Mouse (Mus musculus) NIH3T3 (cell line): ENCODE results near the gene Nectin1.

Experiments
- DNase-seq: peaks from one replicate; pipeline ENCODE4 v3.0.0-alpha.2; 2012; ENCODE audit warnings: low read depth

Nectin1 gene

DNA sequence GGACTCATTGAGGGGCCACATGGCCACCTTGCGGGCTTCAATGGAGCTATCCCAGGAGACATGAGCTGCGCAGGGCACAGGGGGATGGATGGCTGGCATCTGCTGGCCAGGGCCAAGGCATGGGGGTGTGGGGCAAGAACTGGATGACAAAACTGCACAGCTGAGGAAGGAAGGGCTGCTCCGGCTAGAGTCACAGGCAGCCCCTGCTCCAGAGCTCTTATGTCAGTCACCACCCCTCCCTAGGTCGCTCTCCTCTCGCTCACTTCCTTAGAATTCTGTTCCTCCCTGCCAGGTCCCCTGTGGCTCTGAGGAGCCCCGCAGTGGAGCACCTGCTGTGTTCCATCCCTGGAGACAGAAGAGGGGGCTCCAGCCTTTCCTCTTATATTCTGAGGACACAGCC, 63.8 kb downstream of the Nectin1 start:
- DNase-seq: no peak

DNA sequence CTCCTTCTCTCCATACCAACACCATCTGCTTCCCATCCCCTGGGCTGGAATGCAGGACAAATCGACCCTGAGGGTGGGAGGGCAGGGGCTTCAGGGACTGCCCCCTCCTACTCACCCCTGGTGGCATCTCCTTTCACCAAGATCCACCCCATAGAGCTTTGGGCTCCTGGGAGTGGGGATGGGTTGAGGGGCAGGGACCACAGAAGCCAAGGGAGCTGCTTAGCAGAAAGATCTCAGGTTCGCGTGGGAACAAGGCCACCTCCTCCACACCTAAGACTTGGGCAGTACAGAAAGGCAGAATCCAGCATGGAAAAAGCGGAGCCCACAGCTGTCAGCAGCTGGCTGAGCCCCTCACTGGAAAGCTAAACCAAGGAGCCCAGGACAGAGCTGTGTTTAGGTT, 64.3 kb downstream of the Nectin1 start:
- no peak for DNase-seq

DNA sequence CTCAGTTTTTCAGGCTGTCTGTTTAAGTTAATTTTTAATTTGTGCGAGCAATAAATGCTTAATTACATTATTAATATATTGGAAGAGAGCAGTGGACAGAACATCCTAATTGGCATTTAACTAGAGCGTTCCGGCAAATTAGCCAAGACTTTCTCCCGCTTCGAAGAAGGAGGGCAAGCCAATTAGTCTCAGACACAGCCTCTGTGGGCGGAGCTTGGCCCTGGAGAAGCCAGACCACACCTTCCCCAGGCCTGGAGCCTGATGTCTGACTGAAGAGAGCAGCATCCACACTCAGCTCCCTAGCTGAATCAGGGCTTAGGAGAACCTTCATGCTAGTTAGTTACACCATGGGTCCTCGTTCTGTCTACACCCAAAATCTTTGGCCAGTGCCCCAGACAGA, 64.8 kb downstream of the Nectin1 start:
- no peak for DNase-seq

DNA sequence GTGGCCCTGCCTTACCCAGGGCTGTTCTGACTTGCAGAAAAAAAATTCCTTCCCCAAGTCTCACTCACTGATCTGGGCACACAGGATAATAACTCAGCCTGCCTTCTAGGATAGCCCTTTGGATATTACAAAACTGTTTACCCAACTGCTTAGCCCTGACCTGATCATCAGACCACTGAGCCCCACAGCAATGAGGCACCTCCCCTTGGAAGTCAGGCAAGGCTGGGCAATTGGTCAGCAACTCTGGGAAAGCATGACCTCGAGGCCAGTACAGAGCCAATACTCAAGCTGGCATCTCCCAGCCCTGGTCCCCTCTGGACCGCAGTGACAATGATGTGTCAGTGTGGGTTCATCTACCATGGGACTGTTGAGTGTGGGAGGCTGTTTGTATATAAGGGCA, 69.4 kb downstream of the Nectin1 start:
- DNase-seq: no peak

DNA sequence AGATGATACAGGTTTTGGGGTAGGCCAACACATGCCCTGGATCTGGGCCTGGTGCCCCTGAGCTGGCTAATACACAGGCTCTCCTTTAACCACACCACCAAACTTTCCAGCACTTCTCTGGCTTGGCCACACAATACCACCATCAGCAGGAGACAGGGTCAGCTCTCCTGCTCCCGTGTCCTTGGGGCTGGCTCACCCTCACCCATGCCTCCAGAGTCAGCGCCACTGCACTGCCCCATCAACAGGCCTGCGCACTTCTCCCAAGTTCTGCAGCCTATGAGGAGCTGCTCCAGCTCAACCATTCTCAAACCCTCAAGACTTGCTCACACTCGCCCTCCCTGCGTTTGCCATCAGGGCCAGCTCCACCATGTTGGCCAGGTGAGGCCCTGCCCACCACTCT, 78.4 kb downstream of the Nectin1 start:
- no peak for DNase-seq

DNA sequence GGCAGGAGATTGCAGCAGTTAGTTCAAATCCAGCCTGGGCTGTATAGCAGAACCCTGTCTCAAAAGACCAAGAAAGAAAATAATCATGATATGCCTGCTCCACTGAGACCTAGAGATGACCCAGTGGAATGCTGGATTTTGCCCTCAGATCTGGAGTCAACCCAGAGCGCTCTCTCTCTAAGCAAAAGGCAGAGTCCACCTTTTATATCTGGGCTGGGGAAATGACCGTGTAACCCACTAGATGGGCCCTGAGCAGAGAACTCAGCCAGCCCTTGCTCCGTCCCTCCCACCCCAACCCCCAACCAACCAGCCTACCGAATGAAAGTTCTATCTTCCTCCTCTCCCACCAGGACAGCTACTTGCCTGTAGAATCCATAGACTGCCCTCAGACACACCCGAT, 81.4 kb downstream of the Nectin1 start:
- DNase-seq: no peak

DNA sequence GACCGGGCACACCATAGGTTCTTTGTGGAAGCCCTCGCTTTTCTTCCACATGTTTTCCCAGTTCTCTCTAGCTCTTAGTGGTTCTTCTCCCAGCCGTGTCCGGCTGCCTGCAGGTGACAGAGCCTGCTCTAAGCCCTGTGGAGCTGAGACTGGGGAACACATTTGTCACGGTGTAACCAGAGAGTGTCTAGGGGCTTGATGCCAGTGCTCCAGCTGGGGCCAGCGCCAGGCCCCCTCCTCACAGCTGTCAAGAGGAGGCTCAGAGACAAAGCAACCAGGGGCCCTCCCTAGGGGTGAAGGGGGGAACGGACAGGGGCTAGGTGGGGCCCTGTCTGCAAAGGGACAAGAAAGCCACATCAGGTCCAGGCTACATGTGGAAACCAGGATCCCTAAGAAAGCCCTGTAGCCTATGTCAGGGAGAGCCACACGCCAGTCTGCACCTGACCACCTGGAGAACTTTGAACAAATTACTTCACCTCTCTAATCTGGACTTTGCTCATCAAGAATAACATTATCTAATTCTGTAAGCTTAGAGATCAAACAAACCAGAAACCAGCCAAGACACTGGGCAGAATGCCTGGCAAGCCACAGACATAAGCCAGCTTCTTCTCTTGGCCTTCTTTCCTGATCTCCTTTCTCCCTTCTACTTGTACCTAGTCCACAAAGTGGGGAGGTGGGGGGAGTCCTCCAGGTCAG, 82.9 kb downstream of the Nectin1 start:
- DNase-seq: no peak

DNA sequence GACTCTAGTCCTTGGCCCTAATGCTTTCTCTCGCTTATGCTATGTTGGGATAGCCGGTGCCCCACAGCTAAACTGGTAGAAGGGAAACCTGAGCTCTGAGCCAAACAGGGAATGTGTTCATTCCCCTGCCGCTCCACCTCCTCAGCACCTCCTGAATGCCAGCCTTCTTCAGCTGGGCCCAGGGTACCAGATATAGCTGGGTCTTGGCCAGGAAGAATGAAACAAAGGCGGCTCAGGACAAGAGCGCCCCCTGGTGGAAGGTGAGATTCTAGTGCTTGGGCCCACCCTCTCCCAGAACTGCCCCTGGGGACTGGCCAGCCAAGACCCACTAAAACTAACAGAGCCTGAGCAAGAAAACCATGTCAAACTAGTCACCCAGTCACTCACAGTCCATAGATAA, 83.8 kb downstream of the Nectin1 start:
- peak; percentile 70 for DNase-seq

DNA sequence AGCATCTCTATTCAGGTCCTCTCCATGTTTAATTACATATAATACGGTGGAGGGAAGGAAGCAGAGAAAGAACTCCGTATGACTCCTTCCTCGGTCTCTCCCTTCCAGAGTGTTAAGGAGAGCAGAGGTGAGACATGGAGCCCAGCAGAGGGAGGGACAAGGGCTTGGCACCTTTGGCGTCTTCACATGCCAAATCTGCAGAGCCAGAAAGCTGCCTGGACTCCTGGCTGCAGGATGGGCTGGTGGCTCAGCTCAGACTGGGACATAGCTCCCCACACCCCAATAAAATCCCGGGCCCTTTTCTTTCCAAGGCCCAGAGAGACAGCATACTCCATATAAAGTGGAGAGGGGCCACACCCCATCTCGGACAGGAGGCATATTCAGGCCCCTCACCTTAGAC, 85.2 kb downstream of the Nectin1 start:
- no peak for DNase-seq

DNA sequence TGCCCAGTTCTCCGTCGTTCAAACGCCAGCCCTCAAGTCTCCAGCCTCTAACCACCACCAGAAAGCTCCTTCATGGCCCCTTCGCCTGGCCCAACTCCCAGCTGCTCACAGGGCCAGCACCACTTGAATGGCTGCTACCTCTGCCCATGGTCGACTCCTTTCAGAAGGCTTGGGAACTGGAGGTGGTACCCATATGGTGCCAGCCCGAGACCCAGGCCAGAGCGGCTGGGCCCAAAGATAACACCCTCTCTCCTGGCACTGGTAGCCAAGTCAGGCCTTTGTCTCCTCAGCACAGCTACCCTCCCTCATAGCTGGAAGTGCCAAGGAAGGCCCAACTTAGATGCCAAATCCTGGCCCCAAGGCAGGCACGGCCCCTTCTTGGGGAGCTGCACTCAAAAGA, 89.4 kb downstream of the Nectin1 start:
- no peak for DNase-seq

DNA sequence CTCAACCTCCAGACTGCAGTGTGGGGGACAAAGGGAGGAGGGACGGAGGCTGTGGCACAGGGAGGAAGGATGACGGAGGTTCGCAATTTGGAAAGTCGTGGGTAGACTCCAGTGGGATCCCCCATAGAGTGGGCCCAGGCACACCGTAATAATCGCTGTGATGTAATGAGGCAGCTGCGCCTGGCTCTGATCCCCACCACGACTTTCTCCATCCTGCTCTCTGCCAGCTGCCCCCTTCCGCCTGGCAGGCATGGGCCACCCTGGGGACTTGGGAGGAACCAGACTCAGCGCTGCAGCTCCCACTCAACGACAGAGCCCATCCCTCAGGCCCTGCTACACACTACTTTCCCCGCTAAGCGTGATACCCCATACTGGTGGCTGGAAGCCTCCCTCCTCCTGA, 90.5 kb downstream of the Nectin1 start:
- DNase-seq: no peak

DNA sequence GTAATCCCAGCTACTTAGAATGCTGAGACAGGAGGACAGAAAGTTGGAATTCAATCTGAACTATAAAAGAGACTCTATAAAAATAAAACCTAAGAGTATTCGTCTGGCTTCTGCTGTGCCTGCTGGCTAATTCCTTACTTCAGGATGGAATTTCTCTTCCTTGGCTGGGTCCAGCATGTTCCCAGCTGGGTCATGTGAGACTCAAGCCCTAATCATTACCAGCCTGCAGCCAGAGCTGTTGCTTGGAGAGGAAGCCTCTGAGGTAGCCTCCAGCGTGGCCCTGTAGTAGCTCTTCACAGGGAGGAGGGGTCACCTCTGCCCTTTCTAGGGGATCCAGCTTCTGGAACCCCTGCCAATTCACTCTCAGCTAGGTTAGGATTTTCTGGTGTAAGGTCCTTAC, 94.8 kb downstream of the Nectin1 start:
- DNase-seq: peak; percentile 62

DNA sequence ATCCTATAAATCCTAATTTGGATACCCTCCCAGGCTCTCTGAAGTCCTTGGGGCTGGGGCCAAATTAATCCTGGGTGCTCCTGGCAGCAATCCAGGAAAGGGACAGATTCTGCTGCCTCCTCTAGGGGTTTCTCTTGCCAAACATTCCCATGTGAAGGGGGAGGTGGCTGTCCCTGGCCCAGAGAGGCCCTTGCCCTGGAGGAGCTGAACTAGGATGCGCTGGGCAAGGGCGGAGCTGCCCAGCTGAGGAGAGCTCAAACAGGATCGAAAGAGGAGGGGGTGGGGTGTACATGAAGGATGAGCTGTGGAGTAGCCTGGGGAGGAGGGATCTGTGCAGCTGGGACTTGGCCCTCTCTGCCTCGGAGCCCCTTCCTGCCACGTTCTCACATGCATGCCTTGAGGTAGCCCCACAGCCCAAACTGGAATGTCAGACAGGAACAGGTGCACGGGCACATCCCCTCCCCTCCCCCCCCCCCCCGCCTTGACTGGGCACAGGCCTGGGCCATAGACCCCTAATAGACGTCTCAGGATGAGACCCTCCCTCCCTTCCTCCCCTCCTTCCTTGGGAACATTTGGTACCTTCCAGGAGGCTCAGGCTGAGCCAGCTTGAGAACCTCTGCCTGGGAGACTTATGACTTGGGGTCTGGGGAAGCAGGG, 99.3 kb downstream of the Nectin1 start:
- DNase-seq: no peak

DNA sequence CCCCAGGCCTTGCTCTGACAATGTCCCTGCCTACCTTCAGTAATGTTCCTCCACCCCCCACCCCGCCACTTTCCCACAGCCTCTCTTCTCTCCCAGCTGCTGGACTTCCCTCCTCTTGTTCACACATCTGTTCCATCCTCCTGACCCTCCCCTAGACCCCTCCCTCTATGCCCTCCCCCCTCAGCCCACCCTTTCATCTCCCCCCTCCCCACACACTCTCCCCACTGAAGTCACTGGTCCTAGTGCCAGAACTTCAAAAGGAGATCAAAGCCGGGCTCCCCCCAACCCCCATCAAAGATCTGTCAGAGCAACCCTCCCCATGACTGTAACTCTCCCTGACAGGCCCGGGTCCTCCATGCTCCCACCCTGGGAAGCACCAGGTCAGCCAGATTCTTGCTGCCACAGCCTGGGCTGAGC, 99.9 kb downstream of the Nectin1 start:
- no peak for DNase-seq

DNA sequence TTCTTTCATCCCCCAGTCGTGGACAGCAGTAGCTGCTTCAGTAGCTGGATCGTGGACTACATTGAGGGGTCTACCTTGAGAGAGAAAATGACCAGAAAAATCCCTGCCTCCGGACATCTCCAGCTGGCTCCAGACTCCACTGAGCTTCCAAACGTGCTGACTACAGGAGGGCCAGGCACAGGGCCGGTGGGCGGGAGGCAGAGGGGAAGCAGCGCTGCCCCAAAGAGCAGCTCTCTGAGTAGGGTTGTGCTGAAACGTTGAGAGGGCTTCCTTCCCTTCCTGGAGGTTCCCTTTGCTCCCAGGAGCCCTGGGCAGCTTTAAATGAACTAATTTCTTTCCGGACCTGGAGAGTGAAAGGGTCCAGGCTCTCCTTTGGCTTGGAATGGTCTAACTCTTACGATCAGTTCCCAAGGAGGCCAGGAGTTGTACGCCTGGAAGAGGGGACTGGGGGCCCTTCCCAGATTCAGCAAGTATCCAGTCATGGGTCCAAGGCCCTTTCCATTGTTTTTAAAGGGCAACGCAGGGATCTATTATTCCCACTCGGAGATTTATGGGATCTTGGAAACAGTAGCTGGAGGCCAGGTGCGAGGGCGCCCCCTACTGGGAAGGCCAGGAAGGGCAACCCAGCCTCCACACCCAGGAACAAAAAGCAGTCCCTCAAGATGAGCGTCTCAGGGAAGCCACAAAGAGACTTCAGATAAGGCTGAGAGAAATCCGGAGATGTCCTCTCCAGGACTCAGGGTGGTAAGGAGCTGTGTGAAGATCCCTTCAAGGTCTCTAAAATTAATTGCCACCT, 102.1 kb downstream of the Nectin1 start:
- DNase-seq: peak; percentile 58

DNA sequence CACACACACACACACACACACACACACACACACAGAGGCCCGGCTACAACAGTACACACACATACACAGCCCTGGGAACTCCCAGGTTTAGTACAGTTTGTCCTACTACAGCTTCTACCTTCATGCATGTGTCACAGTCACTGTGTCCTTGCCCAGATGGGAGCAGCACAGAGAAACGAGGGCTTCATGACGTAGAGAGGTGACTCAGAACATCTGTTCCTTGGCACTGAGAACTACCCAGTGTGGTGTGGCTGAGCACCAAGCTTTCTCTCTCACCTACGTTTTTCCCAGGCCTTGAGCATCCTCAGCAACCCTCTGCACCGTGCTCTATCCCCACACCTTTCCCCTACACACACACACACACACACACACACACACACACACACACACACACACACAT, 104.1 kb downstream of the Nectin1 start:
- peak; percentile 68 for DNase-seq

DNA sequence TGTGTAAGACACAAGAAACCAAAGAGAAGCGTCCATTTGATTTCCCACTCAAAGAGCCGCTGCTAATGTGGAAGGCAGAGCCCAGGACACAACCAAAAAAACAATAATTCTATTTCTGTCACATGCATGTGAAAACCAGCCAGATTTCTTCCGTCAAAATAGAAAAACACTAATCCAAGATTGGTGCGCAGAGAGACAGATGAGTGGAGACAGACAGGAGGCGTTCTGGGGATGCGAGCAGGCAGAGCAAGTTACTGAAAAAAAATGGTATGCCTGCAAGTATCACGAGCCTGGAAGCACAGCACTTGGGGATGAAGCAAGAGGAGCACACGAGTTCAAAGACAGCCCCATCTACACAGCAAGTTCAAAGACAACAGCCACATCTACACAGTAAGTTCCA, 106.5 kb downstream of the Nectin1 start:
- DNase-seq: no peak

DNA sequence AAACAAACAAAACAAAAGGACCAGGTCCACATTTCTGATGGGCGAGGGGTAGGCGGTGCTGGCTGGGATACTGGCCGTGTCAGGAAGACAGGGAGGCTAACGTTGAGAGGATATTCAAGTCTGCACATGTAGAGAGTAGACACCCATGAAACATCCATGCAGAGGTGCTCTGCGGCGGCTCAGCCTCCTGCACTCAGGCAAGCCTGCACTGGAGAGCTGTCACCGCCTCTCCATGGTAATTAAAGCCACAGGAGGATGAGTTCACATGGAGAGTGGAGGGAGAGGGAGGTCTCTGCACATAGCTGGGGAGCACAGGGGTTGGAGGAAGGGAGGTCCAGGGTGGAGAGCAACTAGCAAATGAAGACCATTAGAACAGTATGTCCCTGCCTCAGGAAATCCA, 107.4 kb downstream of the Nectin1 start:
- no peak for DNase-seq

DNA sequence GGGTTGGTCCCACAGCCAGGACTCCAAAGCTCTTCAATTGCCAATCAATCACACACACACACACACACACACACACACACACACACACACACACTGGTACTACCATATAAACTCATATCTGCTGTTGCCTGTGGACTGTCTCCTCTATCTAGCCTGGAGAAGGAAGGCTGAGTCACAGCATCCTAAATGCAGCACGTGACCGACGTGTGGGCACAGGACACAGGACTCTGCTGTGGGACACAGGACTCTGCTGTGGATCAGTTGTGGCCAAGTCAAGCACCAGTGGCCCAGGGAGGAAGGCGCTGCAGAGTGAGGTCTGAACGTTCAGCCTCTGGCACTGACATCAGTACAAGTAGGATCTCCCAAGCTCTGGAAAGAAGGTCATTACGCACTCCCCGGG, 112.1 kb downstream of the Nectin1 start:
- DNase-seq: no peak
